Mouse (Mus musculus) cerebellum, adult 2 months (tissue): ENCODE measurements at regions not wholly inside any gene's neighbourhood (a gene's known extent, or its start where the extent isn't known, plus 50 kb on each side); places are given as distances from the start of the nearest gene placed in this dataset.

ENCODE experiments used
- CTCF ChIP-seq: fragments of 200-500 bp; IDR thresholded peaks from 2 replicates; pipeline ENCODE4 v1.5.1; 2011; ENCODE audit warnings: low read depth, mild to moderate bottlenecking, control low read depth, low read length, moderate library complexity, borderline replicate concordance; ENCODE audit not compliant: insufficient read depth
- POLR2A ChIP-seq: fragments of 200-500 bp; IDR thresholded peaks from 2 replicates; pipeline ENCODE4 v1.6.1; 2011; ENCODE audit warnings: low read length, control low read depth, borderline replicate concordance; ENCODE audit not compliant: insufficient read depth

GRCm38 (mm10) chr12:77894238-77894637 is 299.8 kb upstream of the Gm6657 start:
- TF ChIP-seq POLR2A (no peak), CTCF (no peak)
